Mouse (Mus musculus) ES-CJ7 (cell line): Measurements from ENCODE around the gene Eno3.

Experiments used
- DNase-seq: peaks from one replicate; pipeline ENCODE4 v3.0.0; 2011; ENCODE audit warnings: low read depth, low spot score

Gene Eno3

DNA sequence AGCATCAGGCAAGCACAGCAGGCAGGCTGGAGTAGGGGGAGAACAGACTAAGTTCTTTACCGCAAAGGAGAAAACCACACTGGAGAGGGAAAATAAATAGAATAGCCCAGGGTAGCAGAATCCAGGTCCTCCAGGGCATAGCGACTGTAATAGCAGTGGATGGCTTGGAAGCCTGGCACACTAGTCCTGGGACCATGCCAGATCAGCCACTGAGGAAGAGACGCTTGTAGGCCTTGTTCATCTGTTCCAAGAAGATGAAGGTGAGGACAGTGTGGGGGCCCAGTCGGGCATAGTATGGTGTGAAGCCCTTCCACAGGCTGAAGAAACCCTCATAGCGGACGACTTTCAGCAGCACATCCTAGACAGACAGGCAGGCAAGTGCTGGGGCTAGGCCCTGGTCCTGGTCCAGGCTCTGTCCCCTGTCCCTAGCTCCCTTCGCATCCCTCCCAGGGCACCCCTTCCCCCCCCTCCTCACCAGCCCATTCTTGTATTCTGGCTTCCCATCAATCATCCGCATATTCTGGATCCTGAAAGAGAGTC is 12.4 kb upstream of the Eno3 start:
- DNase-seq = no peak

DNA sequence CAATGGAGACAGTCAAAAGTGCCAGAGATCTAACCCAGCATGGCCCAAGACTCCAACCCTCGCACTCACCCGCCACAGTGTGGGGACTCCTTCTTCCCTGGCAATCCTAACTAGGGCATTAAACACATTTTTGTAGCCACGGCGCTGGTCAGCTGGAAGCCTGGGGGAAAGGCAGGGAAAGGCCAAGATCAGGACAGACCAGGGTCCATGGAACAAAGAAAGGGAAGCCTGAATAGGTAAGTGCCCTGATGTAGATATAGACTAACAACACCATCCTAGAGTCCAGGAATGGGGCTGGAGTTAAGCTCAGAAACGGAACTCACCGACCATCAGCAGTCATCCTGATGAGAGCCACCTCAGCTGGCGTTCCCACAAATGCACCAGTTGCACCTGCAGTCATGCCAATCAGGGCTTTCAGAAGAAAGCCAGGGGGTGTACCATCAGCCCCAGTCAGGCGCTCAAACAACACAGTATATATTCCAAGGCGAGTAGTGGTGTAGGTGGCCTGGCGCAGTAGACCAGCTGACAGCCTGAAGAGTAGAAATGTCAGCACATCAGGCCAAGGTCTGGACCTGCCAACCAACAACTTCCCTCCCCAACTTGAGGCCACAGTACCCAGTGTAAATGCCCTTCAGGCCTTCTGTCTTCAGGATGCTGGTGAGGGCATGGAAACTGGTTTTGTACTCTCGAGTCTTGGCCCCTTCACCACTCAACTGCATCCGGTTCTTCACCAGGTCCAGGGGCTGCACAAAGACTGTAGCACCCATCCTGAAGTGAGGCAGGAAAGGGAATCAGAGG is 11.3 kb upstream of the Eno3 start:
- DNase-seq = no peak

DNA sequence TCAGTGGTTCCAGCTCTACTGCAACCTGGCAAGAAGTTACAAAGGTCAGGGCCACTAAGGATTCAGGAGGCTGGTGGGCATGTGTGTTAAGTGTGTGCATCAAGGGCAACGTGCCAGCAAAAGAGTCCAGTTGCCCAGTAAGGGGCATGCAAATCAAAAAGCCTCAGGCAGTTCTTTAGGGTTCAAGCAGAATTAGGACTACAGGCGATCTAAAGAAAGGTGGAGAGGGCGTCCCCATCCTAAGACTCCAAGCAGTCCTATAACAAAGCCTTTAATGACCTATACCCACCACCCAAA is 10.8 kb upstream of the Eno3 start:
- DNase-seq = no peak

DNA sequence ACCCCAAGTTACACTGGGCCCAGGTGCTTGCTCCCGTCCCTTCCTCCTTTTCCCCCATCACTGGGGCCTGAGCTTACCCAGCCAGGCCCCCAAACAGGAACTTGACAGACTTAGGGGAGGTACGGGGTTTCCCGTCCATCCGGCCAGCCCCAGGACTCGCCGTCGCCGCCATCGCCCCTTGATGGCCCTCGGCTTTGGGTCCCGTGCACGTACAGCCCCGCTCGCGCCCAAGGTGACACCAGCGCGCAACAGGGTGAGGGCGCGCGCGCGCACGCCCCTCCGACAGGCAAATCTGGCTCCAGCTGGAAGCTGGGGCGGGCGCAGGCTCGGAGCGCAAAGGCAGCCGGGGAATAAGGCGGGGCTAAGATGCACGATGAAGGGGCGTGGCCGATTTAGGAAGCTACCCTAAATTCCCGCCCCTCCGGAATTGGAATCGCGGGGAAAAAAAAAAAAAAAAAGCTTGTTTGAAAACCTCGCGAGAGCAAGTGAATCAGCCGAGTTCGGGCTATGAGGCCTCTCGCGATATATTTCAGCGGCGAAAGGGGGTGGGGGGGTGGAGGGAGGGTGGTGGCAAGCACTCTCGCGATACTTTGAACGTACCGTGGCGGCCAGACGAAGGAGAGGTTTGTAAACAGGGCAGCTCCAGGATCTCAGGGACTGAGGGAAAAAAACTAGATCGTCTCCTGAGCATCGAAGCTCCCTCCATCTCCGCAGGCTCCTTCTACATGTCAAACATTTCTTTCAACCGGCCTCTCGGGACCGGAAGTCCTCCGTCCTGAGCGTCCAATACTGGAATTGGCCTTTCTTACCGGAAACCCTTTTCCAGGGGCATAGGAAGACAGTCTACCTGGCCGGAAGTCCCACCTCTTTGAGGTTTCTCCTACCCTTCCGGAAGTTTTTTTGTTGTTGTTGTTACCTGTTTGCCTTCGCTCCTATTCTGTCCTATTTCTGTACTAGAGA is 10.0 kb upstream of the Eno3 start, which contains the start of the genes Rnf167 and Slc25a11:
TSS of gene Rnf167 (plus strand) at position 545 of the 960 bp plus-strand sequence.
TSS of gene Slc25a11 (minus strand) at position 789 of the 960 bp plus-strand sequence.
- peak; percentile 99 for DNase-seq

DNA sequence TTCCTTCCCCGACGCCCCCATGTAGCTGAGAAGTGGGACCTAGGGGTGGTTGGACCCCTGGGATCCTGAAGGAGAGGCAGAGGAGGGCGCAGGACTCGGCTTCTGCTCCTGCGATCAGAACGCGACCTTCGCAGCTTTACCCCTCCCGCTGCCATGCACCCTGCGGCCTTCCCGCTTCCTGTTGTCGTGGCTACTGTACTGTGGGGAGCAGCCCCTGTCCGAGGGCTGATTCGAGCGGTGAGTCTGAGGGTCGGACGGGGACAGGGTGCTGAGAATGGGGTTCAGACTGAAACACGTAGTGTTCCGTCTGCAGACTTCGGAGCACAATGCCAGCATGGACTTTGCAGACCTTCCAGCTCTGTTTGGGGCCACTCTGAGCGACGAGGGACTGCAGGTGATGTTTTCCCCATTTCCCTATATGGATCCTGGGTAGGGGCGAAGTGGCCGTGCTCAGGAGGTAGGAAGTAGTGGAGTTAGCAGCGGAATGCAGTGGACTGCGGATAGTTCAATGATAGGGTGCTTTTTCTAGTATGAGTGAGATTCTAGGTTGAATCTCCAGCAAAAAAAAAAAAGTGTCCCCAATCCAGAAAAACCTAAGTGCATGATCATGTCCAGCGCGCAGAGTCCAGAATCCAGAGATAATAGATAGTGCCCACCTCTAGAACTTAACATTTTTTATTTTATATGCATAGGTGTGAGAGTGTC is 9.1 kb upstream of the Eno3 start:
- no peak for DNase-seq

DNA sequence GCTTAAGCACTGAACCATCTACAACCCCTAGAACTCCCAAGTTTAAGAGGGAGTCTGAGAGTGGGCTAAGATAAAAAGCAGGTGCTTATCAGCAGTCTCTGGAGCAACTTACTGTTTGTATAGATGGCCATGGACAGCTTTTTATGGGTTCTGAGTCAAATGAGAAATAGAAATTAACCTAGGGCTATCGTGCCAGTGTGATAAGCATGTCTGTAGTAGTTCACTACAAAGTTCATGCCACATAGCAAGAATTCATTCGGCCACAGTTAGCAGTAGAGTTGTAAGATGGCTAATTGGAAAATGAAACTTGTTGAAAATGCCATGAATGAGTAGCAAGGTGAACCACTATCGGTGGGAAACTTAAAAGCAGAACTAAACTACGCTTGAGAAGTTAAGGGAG is 8.5 kb upstream of the Eno3 start:
- DNase-seq = no peak

DNA sequence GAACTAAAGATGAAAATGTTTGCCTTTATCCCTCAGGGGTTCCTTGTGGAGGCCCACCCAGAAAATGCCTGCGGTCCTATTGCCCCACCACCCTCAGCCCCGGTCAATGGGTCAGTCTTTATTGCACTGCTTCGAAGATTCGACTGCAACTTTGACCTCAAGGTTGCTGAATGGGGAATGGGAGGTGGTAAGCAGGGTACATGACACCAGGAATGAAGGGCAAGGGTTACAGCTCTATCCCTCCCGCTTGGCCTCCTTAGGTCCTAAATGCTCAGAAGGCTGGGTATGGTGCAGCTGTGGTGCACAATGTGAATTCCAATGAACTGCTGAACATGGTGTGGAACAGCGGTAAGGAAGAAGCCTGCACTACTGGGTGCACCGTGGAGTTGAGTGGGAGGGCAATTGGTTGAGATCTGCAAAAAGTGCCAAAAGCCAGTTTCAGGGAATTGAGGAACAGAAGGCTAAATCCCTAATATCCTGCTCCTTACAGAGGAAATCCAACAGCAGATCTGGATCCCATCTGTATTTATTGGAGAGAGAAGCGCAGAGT is 7.7 kb upstream of the Eno3 start:
- DNase-seq = no peak

DNA sequence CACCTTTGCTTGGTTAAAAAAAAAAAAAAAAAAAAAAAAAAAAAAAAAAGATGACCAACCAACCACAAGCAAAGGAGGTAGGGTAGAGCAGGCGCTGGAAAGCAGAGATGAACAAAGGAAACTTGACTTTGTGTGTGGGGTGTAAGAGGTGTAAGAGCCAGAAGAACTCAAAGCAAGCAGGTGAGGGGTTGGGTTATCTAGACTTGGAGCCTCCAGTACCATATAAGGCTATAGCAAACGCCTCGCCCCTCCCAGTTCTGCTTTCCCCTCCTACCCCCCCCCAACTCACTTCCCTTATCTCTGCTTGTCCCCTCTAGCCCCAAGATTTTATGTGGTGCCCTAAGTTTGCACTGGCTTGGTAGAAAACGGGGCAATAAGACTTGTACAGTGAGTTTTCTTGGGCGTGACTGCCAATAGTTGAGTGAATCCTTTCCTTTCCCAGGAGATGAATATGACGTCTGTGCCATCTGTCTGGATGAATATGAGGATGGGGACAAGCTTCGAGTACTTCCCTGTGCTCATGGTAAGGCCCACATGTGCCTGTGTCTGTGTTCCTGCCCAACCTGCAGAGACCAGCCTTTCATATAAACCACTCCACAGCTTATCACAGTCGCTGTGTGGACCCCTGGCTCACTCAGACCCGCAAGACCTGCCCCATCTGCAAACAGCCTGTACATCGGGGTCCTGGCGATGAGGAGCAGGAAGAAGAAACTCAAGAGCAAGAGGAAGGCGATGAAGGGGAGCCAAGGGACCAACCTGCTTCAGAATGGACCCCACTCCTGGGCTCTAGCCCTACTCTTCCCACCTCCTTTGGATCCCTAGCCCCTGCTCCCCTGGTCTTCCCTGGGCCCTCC is 6.5 kb upstream of the Eno3 start:
- DNase-seq = peak; percentile 42

DNA sequence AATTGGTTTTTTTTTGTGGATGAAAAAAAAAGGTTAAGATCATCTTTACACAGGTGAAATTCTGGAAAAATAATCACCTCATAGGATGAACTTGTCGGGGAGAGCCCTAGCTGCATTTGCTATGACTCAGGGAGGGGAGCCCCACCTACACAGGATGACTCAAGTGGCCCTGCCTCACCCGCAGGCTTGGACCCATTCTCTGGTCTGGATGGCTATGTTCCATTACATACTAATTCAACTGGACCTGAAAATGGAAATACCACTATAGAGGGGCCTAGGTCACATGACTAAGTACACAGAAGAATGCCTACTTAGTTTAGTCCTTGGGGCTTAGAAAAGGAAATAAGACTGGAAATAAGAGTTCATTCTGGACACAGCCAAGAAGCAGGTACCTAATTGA is 5.6 kb upstream of the Eno3 start:
- DNase-seq = no peak

DNA sequence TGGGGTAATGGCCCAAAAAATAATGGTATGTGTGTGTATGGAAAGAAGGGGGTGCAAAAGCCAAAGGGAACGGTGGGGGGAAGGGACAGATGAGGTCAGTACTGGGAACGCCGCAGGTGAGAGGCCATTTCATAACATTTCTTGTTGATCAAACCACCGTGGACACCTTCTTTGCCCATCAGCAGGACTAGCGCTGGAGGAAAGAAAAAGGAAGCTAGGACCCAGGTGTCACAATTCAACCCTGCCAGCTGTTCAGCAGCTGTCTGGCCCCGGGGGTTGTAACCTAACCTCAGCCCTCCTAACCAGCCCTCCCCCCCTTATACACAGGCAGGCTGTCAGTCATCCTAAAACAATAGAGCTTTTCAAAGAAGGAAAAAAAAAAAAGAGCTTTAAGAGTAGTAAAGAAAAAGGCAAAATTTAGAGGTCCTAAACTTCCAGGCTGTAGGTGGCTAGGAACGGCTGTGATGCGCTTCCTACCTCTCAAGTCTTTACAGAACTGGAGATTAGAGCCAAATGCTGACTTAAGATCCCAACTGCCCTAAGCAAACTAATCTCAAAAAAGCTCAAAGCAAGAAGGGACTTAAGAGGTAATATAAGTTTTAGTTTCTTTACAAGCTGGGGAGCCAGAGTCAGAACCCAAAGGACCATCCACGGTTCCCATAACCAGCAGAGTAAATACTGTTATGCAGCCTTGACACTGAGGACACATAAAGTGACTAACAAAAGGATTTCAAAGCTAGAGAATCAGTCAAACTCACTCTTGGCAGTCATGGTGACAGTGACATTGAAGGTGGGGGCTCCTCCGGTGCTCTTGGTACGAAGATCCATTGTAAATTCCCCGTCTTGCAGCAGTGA is 4.7 kb upstream of the Eno3 start:
- DNase-seq = no peak

DNA sequence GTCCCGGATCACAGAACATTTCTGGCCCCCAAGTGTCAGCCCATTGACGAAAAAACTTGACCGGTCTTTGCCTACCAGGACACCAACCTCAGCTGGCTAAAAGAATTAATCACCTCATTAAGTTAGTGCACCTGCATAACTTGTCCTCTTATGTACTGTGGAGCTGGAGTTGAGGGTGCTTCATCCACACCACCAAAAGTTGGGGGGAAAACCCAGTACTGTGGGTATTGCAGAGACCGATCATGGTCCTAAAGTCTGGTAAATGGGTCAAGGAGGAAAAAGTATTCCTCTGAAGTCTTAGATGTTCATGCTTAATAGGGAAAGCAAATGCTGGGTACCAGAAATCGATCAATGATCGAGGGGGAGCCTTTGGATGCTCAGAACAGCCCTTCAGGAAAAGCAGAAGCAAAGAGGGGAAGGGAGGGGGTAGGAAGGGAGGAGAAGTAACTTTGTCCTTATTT is 4.1 kb upstream of the Eno3 start:
- no peak for DNase-seq

DNA sequence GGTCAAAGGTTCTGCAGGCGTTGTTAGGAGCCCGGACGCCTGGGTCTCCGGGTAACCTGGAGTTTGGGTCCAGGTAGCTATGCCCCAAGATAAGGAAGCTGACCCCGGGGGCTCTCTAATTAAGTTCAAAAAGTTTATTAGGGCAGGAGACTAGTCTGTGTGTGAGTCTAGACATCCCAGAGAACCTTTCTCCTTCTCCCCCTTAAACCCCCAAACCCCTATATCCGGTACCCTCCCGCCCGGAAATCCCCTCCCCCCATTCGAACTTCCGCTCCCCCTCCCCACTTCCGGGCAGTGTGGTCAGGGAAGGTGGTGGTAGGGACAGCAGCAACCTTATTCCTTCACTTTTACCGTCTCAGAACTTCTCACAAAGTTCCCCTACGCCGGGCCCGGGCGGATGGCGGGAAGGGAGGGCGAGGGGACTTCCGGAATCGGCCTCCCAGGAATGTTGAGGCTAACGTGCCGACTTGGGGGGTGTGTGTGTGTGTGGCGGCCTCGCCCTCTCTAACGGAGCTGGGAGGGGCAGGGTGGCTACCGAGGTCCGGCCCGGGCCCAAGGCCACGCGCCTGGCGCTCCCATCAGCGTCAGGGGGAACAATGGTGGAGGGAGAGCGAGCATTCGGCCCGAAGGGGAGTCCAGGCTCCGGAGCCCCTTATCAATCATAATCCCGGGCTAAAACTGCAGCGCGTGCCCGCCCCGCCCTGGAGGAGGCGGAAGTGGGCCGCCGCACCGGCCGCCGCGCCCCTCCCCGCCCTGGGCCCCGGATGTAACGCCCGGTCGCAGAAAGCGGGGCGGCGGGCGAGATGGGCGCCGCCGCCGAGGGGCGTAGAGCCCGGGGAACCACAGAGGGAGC is 3.4 kb upstream of the Eno3 start:
- peak; percentile 70 for DNase-seq

DNA sequence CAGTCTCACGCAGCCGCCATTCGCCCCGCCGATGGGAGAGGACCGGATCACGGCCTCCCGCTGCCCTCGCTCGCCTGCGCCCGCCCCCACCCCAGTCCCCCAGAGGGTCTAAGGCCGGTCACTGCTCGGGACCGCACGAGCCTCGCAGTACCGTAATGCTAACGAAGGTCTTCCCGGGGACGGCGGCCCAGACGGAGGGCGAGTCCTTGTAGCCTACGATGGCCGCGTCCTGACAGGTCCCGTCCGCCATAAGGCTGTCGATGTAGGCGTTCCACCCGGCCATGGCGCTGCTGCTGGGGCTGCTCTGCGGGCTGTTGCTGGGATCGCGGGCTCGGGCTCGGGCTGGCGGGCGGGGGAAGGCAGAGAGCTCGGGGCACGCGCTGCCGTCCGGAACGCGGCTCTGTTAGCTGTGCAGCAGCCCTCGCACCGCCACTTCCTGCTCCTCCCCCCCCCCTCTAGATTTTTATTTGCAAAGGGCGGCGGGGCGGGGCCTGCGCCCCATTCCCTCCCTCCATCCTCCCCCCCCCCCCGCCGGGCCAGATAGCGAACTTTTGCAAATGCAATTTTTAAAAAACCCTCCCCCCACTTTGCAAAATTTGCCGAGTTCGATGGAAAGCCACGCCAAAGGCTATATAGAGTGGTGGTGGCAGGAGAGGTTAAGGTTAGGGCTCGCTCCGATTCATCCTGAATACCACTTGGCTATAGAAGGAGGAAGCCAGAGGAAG is 2.6 kb upstream of the Eno3 start, which contains the start of gene Pfn1:
TSS of gene Pfn1 (minus strand) at position 447 of the 725 bp plus-strand sequence.
- DNase-seq = peak; percentile 79

DNA sequence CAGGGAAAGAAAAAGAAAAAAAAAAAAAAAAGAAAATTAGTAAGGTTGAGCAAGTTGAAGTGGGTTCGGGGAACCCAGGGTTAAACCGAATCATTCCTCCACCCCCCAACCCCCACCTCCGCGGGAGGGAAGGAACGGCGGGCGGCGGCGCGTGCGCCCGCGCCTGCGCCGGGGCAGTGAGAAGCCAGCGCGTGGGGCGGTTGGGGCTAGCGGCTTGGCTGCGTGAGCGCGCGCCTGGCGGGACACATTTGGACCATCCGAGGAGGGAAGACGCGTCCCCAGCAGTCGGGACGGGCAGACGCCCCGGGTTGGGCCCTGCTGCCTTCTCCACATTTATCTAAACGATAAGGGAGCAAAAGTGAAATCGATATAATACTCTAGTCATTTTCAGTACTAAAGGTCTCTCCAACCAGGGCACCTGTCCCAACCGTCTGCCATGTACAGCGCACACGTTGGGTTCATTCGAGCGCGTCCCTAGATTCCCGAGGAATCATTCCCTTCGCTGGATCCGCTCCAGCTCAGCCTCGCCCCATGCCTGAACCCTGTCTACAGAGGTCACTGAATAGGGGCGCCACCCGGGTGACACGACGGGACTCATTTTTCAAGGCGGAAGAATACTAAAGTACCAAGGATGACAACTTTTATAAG is 2.0 kb upstream of the Eno3 start:
- peak; percentile 79 for DNase-seq

DNA sequence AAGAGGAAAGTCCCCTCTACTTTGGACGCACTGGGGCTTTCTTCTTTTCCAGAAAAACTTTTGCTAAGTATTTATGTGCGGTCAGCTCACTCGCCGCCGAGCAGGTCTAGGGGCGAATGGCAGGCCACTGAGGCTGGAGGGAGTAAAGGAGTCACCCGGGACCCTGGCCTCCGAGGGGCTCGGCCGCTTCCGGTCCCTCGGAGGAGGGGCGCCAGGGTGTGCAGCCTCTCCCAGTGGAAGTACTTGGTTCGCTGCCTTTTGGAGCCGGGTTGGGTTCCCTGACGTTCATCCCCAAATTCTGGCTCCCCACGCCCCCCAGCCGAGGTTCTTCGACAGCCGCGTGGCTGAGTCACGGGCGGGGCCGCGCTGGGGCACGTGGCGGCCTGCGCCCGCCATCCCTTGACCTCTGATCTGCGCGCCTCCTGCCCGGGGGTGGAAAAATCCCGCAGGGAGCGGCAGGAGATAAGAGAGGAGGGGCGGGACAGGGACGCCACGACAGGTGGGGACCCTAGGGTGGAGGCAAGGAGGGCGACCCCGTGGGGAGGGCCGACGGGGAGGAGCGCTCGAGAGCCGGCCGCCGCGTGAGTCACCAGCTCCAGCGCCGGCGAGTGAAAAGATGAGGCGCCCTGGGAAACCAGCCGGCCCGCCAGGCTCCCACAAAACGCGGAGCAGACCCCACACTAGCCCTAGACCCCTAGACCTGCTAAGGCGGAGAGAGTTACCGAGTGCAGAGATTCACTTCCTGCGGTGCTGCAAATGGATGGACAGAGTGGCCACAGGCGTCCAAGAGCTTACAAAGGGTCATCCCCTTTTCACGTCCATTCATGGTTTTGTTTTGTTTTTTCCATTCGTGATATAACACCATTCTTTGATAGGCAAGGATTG is 1.2 kb upstream of the Eno3 start:
- DNase-seq = peak; percentile 82

DNA sequence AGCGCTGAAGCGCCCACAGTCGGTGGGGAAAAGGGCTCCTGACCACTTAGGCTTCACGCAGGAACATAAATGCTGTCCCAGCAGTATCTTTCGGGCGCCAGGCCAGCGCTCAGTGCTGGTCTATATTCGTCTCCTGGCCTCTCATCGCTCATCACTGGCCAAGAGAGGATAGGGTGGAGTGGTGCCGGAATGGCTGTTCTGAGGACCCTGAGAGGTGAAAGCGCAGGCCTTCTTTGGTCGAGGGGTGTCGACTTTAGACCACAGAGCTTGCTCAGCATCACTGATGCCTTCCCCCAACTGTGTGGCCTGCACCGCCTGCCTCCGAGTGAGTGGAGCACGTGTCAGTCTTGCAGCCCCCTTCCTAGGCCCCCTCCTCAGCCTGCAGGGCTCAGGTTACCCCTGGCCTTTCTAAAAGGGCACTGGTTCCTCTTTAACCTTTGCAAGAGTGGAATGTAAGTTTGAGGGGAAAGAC is 510 bp upstream of the Eno3 start:
- peak; percentile 40 for DNase-seq
